Mouse (Mus musculus): ENCODE measurements around the gene Olfr224. TPM values are rescaled to one million over a fixed set of nuclear protein-coding genes. Genes with fewer than 3 reads are reported as not detected.

Olfr224 gene
- polyA plus RNA-seq (2014; fragmentation: Illumina TruSeq; extraction: RNeasy Lipid Tissue Mini Kit (QIAGEN cat#74804); ENCODE audit: low read depth, low replicate concordance), result not detected

GRCm38 (mm10) chr11:58570405-58570804 is at the start of gene Olfr224:
TSS of gene Olfr224 (minus strand) at chr11:58570553.

GRCm38 (mm10) chr11:58615975-58616374 is 45.6 kb upstream of the Olfr224 start, which contains the start of gene 2210407C18Rik:
TSS of gene 2210407C18Rik (minus strand) at chr11:58616075.

GRCm38 (mm10) chr11:58594814-58595213 is 24.5 kb upstream of the Olfr224 start, which contains the start of gene Olfr324:
TSS of gene Olfr324 (plus strand) at chr11:58595114.

GRCm38 (mm10) chr11:58577430-58577829 is 7.1 kb upstream of the Olfr224 start, which contains the start of gene Olfr325:
TSS of gene Olfr325 (plus strand) at chr11:58577730.

GRCm38 (mm10) chr11:58555536-58555935 is 14.8 kb downstream of the Olfr224 start, which contains the start of gene Olfr328:
TSS of gene Olfr328 (minus strand) at chr11:58555636.

GRCm38 (mm10) chr11:58546322-58546721 is 24.0 kb downstream of the Olfr224 start, which contains the start of gene Olfr329-ps:
TSS of gene Olfr329-ps (minus strand) at chr11:58546422.

GRCm38 (mm10) chr11:58534736-58535135 is 35.6 kb downstream of the Olfr224 start, which contains the start of gene Olfr330:
TSS of gene Olfr330 (minus strand) at chr11:58534836.

Other genes starting within 250 kb of the Olfr224 start
- gene Zfp672, start 240.2 kb downstream of the Olfr224 start, polyA plus RNA-seq (2014; fragmentation: Illumina TruSeq; extraction: RNeasy Lipid Tissue Mini Kit (QIAGEN cat#74804); ENCODE audit: low read depth, low replicate concordance), result 30.7 TPM
- gene Sh3bp5l, start 239.8 kb downstream of the Olfr224 start, polyA plus RNA-seq (2014; fragmentation: Illumina TruSeq; extraction: RNeasy Lipid Tissue Mini Kit (QIAGEN cat#74804); ENCODE audit: low read depth, low replicate concordance), result 0.93 TPM
- gene Lypd8, start 191.5 kb downstream of the Olfr224 start, polyA plus RNA-seq (2014; fragmentation: Illumina TruSeq; extraction: RNeasy Lipid Tissue Mini Kit (QIAGEN cat#74804); ENCODE audit: low read depth, low replicate concordance), result not detected
- not detected for gene 1810065E05Rik, start 149.4 kb downstream of the Olfr224 start, polyA plus RNA-seq (2014; fragmentation: Illumina TruSeq; extraction: RNeasy Lipid Tissue Mini Kit (QIAGEN cat#74804); ENCODE audit: low read depth, low replicate concordance)
- not detected for gene Gm12253, start 138.0 kb downstream of the Olfr224 start, polyA plus RNA-seq (2014; fragmentation: Illumina TruSeq; extraction: RNeasy Lipid Tissue Mini Kit (QIAGEN cat#74804); ENCODE audit: low read depth, low replicate concordance)
- gene Lypd9, start 117.6 kb downstream of the Olfr224 start, polyA plus RNA-seq (2014; fragmentation: Illumina TruSeq; extraction: RNeasy Lipid Tissue Mini Kit (QIAGEN cat#74804); ENCODE audit: low read depth, low replicate concordance), result not detected
- gene Olfr30, start 108.3 kb downstream of the Olfr224 start, polyA plus RNA-seq (2014; fragmentation: Illumina TruSeq; extraction: RNeasy Lipid Tissue Mini Kit (QIAGEN cat#74804); ENCODE audit: low read depth, low replicate concordance), result not detected
- not detected for gene Olfr332, start 78.0 kb downstream of the Olfr224 start, polyA plus RNA-seq (2014; fragmentation: Illumina TruSeq; extraction: RNeasy Lipid Tissue Mini Kit (QIAGEN cat#74804); ENCODE audit: low read depth, low replicate concordance)
- gene Olfr331, start 68.0 kb downstream of the Olfr224 start, polyA plus RNA-seq (2014; fragmentation: Illumina TruSeq; extraction: RNeasy Lipid Tissue Mini Kit (QIAGEN cat#74804); ENCODE audit: low read depth, low replicate concordance), result not detected
- not detected for gene Olfr330, start 35.7 kb downstream of the Olfr224 start, polyA plus RNA-seq (2014; fragmentation: Illumina TruSeq; extraction: RNeasy Lipid Tissue Mini Kit (QIAGEN cat#74804); ENCODE audit: low read depth, low replicate concordance)
- gene Olfr329-ps, start 24.1 kb downstream of the Olfr224 start, polyA plus RNA-seq (2014; fragmentation: Illumina TruSeq; extraction: RNeasy Lipid Tissue Mini Kit (QIAGEN cat#74804); ENCODE audit: low read depth, low replicate concordance), result not detected
- gene Olfr328, start 14.9 kb downstream of the Olfr224 start, polyA plus RNA-seq (2014; fragmentation: Illumina TruSeq; extraction: RNeasy Lipid Tissue Mini Kit (QIAGEN cat#74804); ENCODE audit: low read depth, low replicate concordance), result not detected
- not detected for gene Olfr325, start 7.2 kb upstream of the Olfr224 start, polyA plus RNA-seq (2014; fragmentation: Illumina TruSeq; extraction: RNeasy Lipid Tissue Mini Kit (QIAGEN cat#74804); ENCODE audit: low read depth, low replicate concordance)
- not detected for gene Olfr324, start 24.6 kb upstream of the Olfr224 start, polyA plus RNA-seq (2014; fragmentation: Illumina TruSeq; extraction: RNeasy Lipid Tissue Mini Kit (QIAGEN cat#74804); ENCODE audit: low read depth, low replicate concordance)
- gene 2210407C18Rik, start 45.5 kb upstream of the Olfr224 start, polyA plus RNA-seq (2014; fragmentation: Illumina TruSeq; extraction: RNeasy Lipid Tissue Mini Kit (QIAGEN cat#74804); ENCODE audit: low read depth, low replicate concordance), result not detected
- not detected for gene Olfr323, start 59.9 kb upstream of the Olfr224 start, polyA plus RNA-seq (2014; fragmentation: Illumina TruSeq; extraction: RNeasy Lipid Tissue Mini Kit (QIAGEN cat#74804); ENCODE audit: low read depth, low replicate concordance)
- not detected for gene Trim58, start 69.9 kb upstream of the Olfr224 start, polyA plus RNA-seq (2014; fragmentation: Illumina TruSeq; extraction: RNeasy Lipid Tissue Mini Kit (QIAGEN cat#74804); ENCODE audit: low read depth, low replicate concordance)
- gene Olfr322, start 88.2 kb upstream of the Olfr224 start, polyA plus RNA-seq (2014; fragmentation: Illumina TruSeq; extraction: RNeasy Lipid Tissue Mini Kit (QIAGEN cat#74804); ENCODE audit: low read depth, low replicate concordance), result not detected
- gene Olfr320, start 110.5 kb upstream of the Olfr224 start, polyA plus RNA-seq (2014; fragmentation: Illumina TruSeq; extraction: RNeasy Lipid Tissue Mini Kit (QIAGEN cat#74804); ENCODE audit: low read depth, low replicate concordance), result not detected
- not detected for gene Olfr319, start 128.6 kb upstream of the Olfr224 start, polyA plus RNA-seq (2014; fragmentation: Illumina TruSeq; extraction: RNeasy Lipid Tissue Mini Kit (QIAGEN cat#74804); ENCODE audit: low read depth, low replicate concordance)
- not detected for gene Olfr318, start 153.5 kb upstream of the Olfr224 start, polyA plus RNA-seq (2014; fragmentation: Illumina TruSeq; extraction: RNeasy Lipid Tissue Mini Kit (QIAGEN cat#74804); ENCODE audit: low read depth, low replicate concordance)
- gene Olfr317, start 168.7 kb upstream of the Olfr224 start, polyA plus RNA-seq (2014; fragmentation: Illumina TruSeq; extraction: RNeasy Lipid Tissue Mini Kit (QIAGEN cat#74804); ENCODE audit: low read depth, low replicate concordance), result not detected
- not detected for gene Olfr316, start 182.2 kb upstream of the Olfr224 start, polyA plus RNA-seq (2014; fragmentation: Illumina TruSeq; extraction: RNeasy Lipid Tissue Mini Kit (QIAGEN cat#74804); ENCODE audit: low read depth, low replicate concordance)
- gene Olfr315, start 202.6 kb upstream of the Olfr224 start, polyA plus RNA-seq (2014; fragmentation: Illumina TruSeq; extraction: RNeasy Lipid Tissue Mini Kit (QIAGEN cat#74804); ENCODE audit: low read depth, low replicate concordance), result not detected
- not detected for gene Olfr314, start 212.4 kb upstream of the Olfr224 start, polyA plus RNA-seq (2014; fragmentation: Illumina TruSeq; extraction: RNeasy Lipid Tissue Mini Kit (QIAGEN cat#74804); ENCODE audit: low read depth, low replicate concordance)
- not detected for gene Fam183b, start 231.4 kb upstream of the Olfr224 start, polyA plus RNA-seq (2014; fragmentation: Illumina TruSeq; extraction: RNeasy Lipid Tissue Mini Kit (QIAGEN cat#74804); ENCODE audit: low read depth, low replicate concordance)
- gene Olfr313, start 244.4 kb upstream of the Olfr224 start, polyA plus RNA-seq (2014; fragmentation: Illumina TruSeq; extraction: RNeasy Lipid Tissue Mini Kit (QIAGEN cat#74804); ENCODE audit: low read depth, low replicate concordance), result not detected

Measured in liver, adult 10 weeks (tissue).